Mouse (Mus musculus): ENCODE data around the gene Pip5k1a.
"Not testable (repeated sequence)": the region's sequence is repeated elsewhere in the genome, so short reads cannot be mapped to it uniquely, and the experiment has no call there.

The Pip5k1a gene

GRCm38 (mm10) chr3:95106338-95107117, at the start of gene Pip5k1a:
TSS of gene Pip5k1a (minus strand) at chr3:95106930.
- DNase-seq, result peak; percentile 95

- peak; percentile 76 for DNase-seq
Measured at GRCm38 (mm10) chr3:95153874-95154273, 47.1 kb upstream of the Pip5k1a start.

- DNase-seq, result no peak
Measured at GRCm38 (mm10) chr3:95147924-95148323, 41.2 kb upstream of the Pip5k1a start.

GRCm38 (mm10) chr3:95142617-95143011, 35.9 kb upstream of the Pip5k1a start:
- DNase-seq, result peak; percentile 91

GRCm38 (mm10) chr3:95141952-95142616, 35.4 kb upstream of the Pip5k1a start, which contains the start of gene Tnfaip8l2:
TSS of gene Tnfaip8l2 (minus strand) at chr3:95142360.
- DNase-seq, result peak; percentile 67

GRCm38 (mm10) chr3:95141474-95141873, 34.7 kb upstream of the Pip5k1a start:
- peak; percentile 85 for DNase-seq

- DNase-seq, result no peak
Measured at GRCm38 (mm10) chr3:95140795-95141194, 34.1 kb upstream of the Pip5k1a start.

GRCm38 (mm10) chr3:95140289-95140595, 33.5 kb upstream of the Pip5k1a start:
- DNase-seq, result no peak

- no peak for DNase-seq
Measured at GRCm38 (mm10) chr3:95139586-95140288, 33.0 kb upstream of the Pip5k1a start.

- no peak for DNase-seq
Measured at GRCm38 (mm10) chr3:95136336-95136735, 29.6 kb upstream of the Pip5k1a start.

GRCm38 (mm10) chr3:95135433-95136052, 28.8 kb upstream of the Pip5k1a start:
- DNase-seq, result peak; percentile 27

GRCm38 (mm10) chr3:95135023-95135422, 28.3 kb upstream of the Pip5k1a start:
- peak; percentile 26 for DNase-seq

GRCm38 (mm10) chr3:95134133-95134532, 27.4 kb upstream of the Pip5k1a start:
- DNase-seq, result not testable (repeated sequence)

- DNase-seq, result peak; percentile 89
Measured at GRCm38 (mm10) chr3:95133680-95134101, 27.0 kb upstream of the Pip5k1a start, which contains the start of the genes Scnm1 and Lysmd1. TSS of gene Scnm1 (minus strand) at chr3:95134011. TSS of gene Lysmd1 (plus strand) at chr3:95134088.

GRCm38 (mm10) chr3:95133176-95133575, 26.4 kb upstream of the Pip5k1a start:
- DNase-seq, result no peak

- DNase-seq, result not testable (repeated sequence)
Measured at GRCm38 (mm10) chr3:95132389-95132788, 25.7 kb upstream of the Pip5k1a start.

- no peak for DNase-seq
Measured at GRCm38 (mm10) chr3:95130081-95130480, 23.4 kb upstream of the Pip5k1a start.

GRCm38 (mm10) chr3:95129226-95129651, 22.5 kb upstream of the Pip5k1a start:
- DNase-seq, result no peak

- DNase-seq, result no peak
Measured at GRCm38 (mm10) chr3:95124972-95125371, 18.2 kb upstream of the Pip5k1a start.

- peak; percentile 34 for DNase-seq
Measured at GRCm38 (mm10) chr3:95124246-95124645, 17.5 kb upstream of the Pip5k1a start, which contains the start of gene Tmod4. TSS of gene Tmod4 (plus strand) at chr3:95124476.

- DNase-seq, result no peak
Measured at GRCm38 (mm10) chr3:95121580-95121979, 14.8 kb upstream of the Pip5k1a start.

GRCm38 (mm10) chr3:95117751-95118150, 11.0 kb upstream of the Pip5k1a start:
- no peak for DNase-seq

GRCm38 (mm10) chr3:95112760-95113159, 6.0 kb upstream of the Pip5k1a start:
- DNase-seq, result no peak
